Mouse (Mus musculus) liver, embryonic 13.5 days (tissue): ENCODE data around the gene Gm28305. TPM values are rescaled to one million over a fixed set of nuclear protein-coding genes. Genes with fewer than 3 reads are reported as not detected.

ENCODE experiments used
- ATAC-seq: fragments of 200-750 bp; cut with Nextera tagmentation; 2 replicates; pipeline ENCODE4 v1.8.0; 2017; ENCODE audit warnings: low read depth, mild to moderate bottlenecking, moderate number of reproducible peaks, moderate library complexity
- DNase-seq: peaks from one replicate; pipeline ENCODE4 v3.0.0; 2022
- H3K27ac ChIP-seq: fragments of 300-500 bp; sonication (generic); 2 replicates; pipeline ENCODE4 v1.5.1; 2015; ENCODE audit warnings: moderate library complexity, mild to moderate bottlenecking, inconsistent platforms
- H3K27me3 ChIP-seq: fragments of 300-500 bp; sonication (generic); 2 replicates; pipeline ENCODE4 v1.6.1; 2015; ENCODE audit warnings: mild to moderate bottlenecking, inconsistent platforms
- H3K36me3 ChIP-seq: fragments of 300-500 bp; sonication (generic); 2 replicates; pipeline ENCODE4 v1.6.1; 2015; ENCODE audit warnings: mild to moderate bottlenecking, inconsistent platforms
- H3K4me1 ChIP-seq: fragments of 300-500 bp; sonication (generic); replicated peaks from 2 replicates; pipeline ENCODE4 v1.6.1; 2015; ENCODE audit warnings: inconsistent platforms
- H3K4me2 ChIP-seq: fragments of 300-500 bp; sonication (generic); 2 replicates; pipeline ENCODE4 v1.6.1; 2015; ENCODE audit warnings: inconsistent platforms, mild to moderate bottlenecking, moderate library complexity
- H3K4me3 ChIP-seq: fragments of 300-500 bp; sonication (generic); replicated peaks from 2 replicates; pipeline ENCODE4 v1.5.1; 2015; ENCODE audit warnings: mild to moderate bottlenecking, inconsistent platforms
- H3K9ac ChIP-seq: fragments of 300-500 bp; sonication (generic); 2 replicates; pipeline ENCODE4 v1.6.1; 2015; ENCODE audit warnings: mild to moderate bottlenecking, inconsistent platforms
- H3K9me3 ChIP-seq: fragments of 300-500 bp; sonication (generic); replicated peaks from 2 replicates; pipeline ENCODE4 v1.6.1; 2016; ENCODE audit warnings: inconsistent platforms
- WGBS: fragments of 180-500 bp; shearing (Covaris S2); methylation state at CpG from one replicate; pipeline ENCODE4 v1.1.7; 2015; ENCODE audit not compliant: insufficient replicate concordance; 5-methylcytosine and 5-hydroxymethylcytosine counted together
- polyA plus RNA-seq: library from polyadenylated mRNA; unstranded; fragments of >200 nt; fragmentation: Nextera tagmentation; extraction: Ambion mirVana; gene quantifications from 2 replicates; pipeline ENCODE4 v1.2.1, GENCODE M21; 2015

Gene Gm28305
- polyA plus RNA-seq, result not detected in 2 replicates

DNA sequence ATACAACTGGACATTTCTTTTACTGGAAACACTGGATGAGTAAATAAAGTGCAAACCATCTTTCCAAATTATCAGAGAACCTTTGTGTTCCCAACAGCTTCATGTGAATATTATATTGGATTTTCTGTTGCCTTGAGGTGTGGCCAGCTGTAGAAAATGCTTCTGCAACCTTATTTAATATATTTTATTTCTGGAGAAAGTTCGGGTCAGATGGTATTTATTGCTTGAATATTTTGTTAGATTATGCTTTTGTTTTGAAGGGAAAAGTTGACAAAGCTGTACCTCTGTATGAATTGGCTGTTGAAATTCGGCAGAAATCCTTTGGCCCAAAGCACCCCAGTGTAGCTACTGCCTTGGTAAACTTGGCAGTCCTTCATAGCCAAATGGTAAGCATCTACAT is at the start of gene Gm28305:
Gene Gm28305, plus strand, starts transcription at position 301 of the 400 bp plus-strand sequence.
- Histone ChIP-seq H3K27ac (no peak within 1 kb of the TSS), H3K9me3 (no peaks in the 10 kb centered on the region), H3K9ac (no peak within 1 kb of the TSS), H3K4me2 (no peak within 1 kb of the TSS), H3K4me3 (no peak within 1 kb of the TSS), H3K36me3 (no peaks in the 10 kb centered on the region), H3K4me1 (no peaks in the 10 kb centered on the region), H3K27me3 (no peaks in the 10 kb centered on the region)
- DNase-seq (no peak), ATAC-seq (no peak)
- WGBS, result 51% methylated on average over 2 of the region's 2 CpGs

DNA sequence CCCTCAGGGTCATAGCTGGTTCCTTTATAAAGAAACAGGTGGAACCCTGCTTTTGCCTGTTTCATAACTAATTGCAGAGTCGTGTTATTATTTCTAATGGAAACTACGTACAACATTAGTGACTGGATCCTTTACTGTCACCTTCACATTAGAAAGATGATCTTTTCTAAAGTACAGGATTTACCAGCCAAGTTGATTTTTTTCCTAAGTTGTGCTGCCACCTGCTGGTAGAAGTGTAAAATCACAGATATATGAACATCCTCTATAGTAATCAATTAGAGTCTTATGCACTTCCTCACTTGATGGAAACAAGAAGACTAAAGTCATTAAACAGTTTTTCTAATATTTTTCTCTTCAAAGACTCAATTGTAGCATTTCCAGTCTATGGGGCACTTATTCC is 44.0 kb upstream of the Gm28305 start:
- no peak for DNase-seq
- Histone ChIP-seq H3K9ac (no peak overlapping the region), H3K27ac (no peak overlapping the region), H3K36me3 (no peaks in the 10 kb centered on the region), H3K9me3 (no peaks in the 10 kb centered on the region), H3K27me3 (no peaks in the 10 kb centered on the region), H3K4me3 (no peak overlapping the region), H3K4me1 (peaks cover 6% of the 10 kb centered on the region; the same call in 1 of the 2 replicates), H3K4me2 (no peak overlapping the region)
- no peak for ATAC-seq
- whole genome bisulfite sequencing, result 4% methylated on average over 2 of the region's 2 CpGs

DNA sequence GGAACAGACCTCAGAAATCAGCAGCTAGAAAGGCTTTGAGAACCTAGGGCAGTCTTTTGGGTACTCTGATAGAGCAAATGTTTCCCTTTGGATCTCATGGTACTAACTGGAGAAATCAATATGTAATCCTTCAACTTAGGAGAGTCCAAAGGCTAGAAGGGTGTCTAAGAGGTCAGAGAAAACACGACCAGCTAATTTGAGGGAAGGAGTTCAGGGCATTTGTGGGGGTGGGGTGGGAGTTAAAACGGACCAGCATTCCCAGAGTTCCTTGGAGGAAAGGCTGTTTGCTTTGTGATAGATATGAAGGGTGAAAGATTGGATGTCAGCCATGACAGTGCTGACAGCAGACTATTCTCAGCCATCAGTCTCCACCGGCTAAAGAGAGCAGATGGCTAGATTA is 39.9 kb upstream of the Gm28305 start:
- WGBS, result 34% methylated on average over 3 of the region's 3 CpGs
- no peak for DNase-seq
- H3K36me3 ChIP-seq, result no peaks in the 10 kb centered on the region
- peaks cover 24% of the 10 kb centered on the region for H3K4me1 ChIP-seq
- peaks cover 13% of the 10 kb centered on the region for H3K27me3 ChIP-seq
- no peak for ATAC-seq
- no peaks in the 10 kb centered on the region for H3K9me3 ChIP-seq
- no peak overlapping the region for H3K9ac ChIP-seq
- no peak overlapping the region for H3K4me2 ChIP-seq
- H3K4me3 ChIP-seq, result no peak overlapping the region
- no peak overlapping the region for H3K27ac ChIP-seq

GRCm38 (mm10) chr9:104001921-104002859 is 38.3 kb upstream of the Gm28305 start, which contains the start of gene Nphp3:
Gene Nphp3, plus strand, starts transcription at chr9:104002544.
- Histone ChIP-seq H3K9me3 (no peaks in the 10 kb centered on the region), H3K27me3 (peaks cover 13% of the 10 kb centered on the region), H3K36me3 (no peaks in the 10 kb centered on the region), H3K27ac (peak within 1 kb of the TSS; percentile 32; the same call in 1 of the 2 replicates), H3K4me1 (peaks cover 24% of the 10 kb centered on the region), H3K4me2 (peak within 1 kb of the TSS; percentile 83), H3K9ac (peak within 1 kb of the TSS; percentile 57), H3K4me3 (peak within 1 kb of the TSS; percentile 65)
- peak; percentile 92 for ATAC-seq
- WGBS, result under 1% methylated on average over 55 of the region's 55 CpGs
- peak; percentile 94 for DNase-seq

DNA sequence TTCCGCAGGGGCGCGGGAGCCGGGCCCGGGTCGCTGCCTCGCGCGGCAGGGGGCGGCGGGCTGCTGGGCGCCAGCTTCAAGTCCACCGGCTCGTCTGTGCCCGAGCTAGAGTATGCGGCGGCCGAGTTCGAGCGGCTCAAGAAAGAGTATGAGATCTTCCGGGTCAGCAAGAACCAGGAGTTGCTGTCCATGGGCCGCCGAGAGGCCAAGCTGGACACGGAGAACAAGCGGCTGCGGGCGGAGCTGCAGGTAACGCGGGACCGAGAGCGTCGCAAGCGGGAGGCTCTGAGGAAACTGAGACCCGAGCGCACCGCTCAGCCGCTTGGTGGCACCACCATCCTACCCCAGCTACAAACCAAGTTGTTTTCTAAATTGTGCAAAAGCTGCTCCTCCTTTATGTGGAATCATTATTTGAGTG is 37.5 kb upstream of the Gm28305 start:
- Histone ChIP-seq H3K9me3 (no peaks in the 10 kb centered on the region), H3K4me3 (peak overlapping the region; percentile 65), H3K27me3 (peaks cover 13% of the 10 kb centered on the region), H3K4me2 (peak overlapping the region; percentile 83), H3K36me3 (no peaks in the 10 kb centered on the region), H3K4me1 (peaks cover 24% of the 10 kb centered on the region), H3K27ac (no peak overlapping the region), H3K9ac (peak overlapping the region; percentile 57)
- ATAC-seq (peak; percentile 21), DNase-seq (peak; percentile 32)
- WGBS, result under 1% methylated on average over 37 of the region's 37 CpGs

DNA sequence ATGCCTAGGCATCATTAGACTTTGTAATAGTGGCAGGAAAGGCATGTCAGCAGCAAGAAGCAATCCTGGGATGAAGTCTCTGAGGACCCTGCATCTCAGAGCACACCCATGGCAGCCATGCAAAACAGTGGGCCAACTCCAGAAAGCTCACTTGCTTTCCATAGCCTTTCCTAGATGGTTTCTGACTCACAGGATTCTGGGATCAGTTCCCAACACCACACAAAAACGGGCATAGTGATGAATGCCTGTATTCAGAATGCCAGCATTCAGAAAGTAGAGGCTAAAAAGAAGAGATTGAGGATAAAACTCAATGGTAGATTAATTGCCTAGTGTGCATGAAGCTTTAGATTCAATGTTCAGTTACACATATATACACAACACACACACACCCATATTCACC is 25.9 kb upstream of the Gm28305 start:
- Histone ChIP-seq H3K27ac (no peak overlapping the region), H3K27me3 (no peaks in the 10 kb centered on the region), H3K36me3 (no peaks in the 10 kb centered on the region), H3K9ac (no peak overlapping the region), H3K4me2 (no peak overlapping the region), H3K4me3 (no peak overlapping the region), H3K4me1 (no peaks in the 10 kb centered on the region), H3K9me3 (no peaks in the 10 kb centered on the region)
- ATAC-seq (no peak), DNase-seq (no peak)
- WGBS, result 62% methylated on average over 1 of the region's 1 CpGs

DNA sequence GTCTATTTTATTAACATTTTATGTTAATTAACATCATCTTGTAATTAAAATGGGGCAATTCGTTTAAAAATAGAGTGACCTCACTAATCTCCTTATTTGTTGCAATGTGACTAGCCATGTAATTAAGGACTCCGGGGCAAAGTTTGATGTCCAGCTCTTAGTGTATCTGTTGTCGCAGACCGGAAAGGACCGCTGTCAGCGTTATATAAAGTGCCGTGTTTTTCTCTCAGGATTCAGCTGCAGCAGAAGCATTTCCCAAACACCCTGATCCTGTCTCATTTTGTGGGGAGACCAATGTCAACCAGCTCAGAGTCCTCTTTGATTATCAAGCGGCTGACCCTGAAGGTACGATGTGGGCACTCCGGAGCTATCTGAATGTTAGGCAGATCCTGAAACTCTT is 19.4 kb upstream of the Gm28305 start:
- no peak overlapping the region for H3K27ac ChIP-seq
- no peak for DNase-seq
- H3K9ac ChIP-seq, result no peak overlapping the region
- 86% methylated on average over 10 of the region's 10 CpGs for WGBS
- 0 out of 2 replicates have a peak, but pooled peaks cover 2% of the 10 kb centered on the region for H3K36me3 ChIP-seq
- H3K27me3 ChIP-seq, result no peaks in the 10 kb centered on the region
- no peak overlapping the region for H3K4me3 ChIP-seq
- ATAC-seq, result no peak
- H3K4me1 ChIP-seq, result no peaks in the 10 kb centered on the region
- no peak overlapping the region for H3K4me2 ChIP-seq
- no peaks in the 10 kb centered on the region for H3K9me3 ChIP-seq

- peaks cover 14% of the 10 kb centered on the region for H3K36me3 ChIP-seq
- no peak overlapping the region for H3K4me3 ChIP-seq
- DNase-seq, result no peak
- WGBS, result 78% methylated on average over 8 of the region's 8 CpGs
- no peaks in the 10 kb centered on the region for H3K9me3 ChIP-seq
- H3K4me1 ChIP-seq, result no peaks in the 10 kb centered on the region
- no peak overlapping the region for H3K9ac ChIP-seq
- no peak overlapping the region for H3K4me2 ChIP-seq
- ATAC-seq, result no peak
- H3K27ac ChIP-seq, result no peak overlapping the region
- H3K27me3 ChIP-seq, result no peaks in the 10 kb centered on the region
Measured at GRCm38 (mm10) chr9:104027186-104027585, 13.3 kb upstream of the Gm28305 start.

DNA sequence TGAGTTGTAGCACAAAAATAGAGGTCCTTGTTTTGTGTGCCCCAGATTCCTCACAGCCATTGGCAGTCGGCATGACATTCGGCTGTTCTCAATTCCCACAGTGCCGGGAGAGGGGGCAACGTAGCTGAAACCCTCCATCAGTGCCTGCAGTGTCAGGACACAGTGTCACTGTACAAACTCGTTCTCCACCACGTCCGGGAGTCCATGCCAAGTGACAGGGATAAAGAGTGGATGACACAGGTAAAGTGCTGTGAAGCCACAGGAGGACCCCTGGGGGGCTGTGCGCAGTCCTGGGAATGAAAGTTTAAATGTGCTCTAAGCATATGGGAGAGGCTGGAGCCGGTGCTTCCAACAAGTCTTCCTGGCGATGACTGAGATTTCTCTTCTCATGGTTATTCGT is 10.6 kb upstream of the Gm28305 start:
- H3K4me2 ChIP-seq, result no peak overlapping the region
- no peak overlapping the region for H3K4me3 ChIP-seq
- H3K27ac ChIP-seq, result no peak overlapping the region
- H3K9ac ChIP-seq, result no peak overlapping the region
- H3K4me1 ChIP-seq, result no peaks in the 10 kb centered on the region
- 76% methylated on average over 11 of the region's 11 CpGs for WGBS
- DNase-seq, result no peak
- no peaks in the 10 kb centered on the region for H3K9me3 ChIP-seq
- H3K27me3 ChIP-seq, result no peaks in the 10 kb centered on the region
- H3K36me3 ChIP-seq, result peaks cover 14% of the 10 kb centered on the region
- ATAC-seq, result no peak

DNA sequence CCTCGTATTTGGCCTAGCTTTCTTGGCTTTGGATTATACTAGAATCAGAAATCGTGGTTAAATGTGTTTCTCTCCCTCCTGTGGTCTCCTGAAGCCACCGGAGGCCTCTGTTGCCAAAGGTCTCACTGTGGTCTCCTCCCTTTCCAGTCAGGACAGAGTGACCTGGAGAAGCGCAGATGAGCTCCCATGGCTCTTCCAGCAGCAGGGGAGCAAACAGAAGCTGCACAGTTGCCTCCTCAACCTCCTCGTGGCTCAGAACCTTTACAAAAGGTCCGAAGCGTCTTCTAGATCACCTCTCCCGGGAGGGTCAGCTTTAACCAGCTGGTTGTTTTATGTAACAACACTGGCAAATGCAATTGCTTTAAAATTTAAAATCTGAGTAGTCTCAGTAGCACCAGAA is 6.2 kb upstream of the Gm28305 start:
- no peaks in the 10 kb centered on the region for H3K27me3 ChIP-seq
- H3K4me3 ChIP-seq, result no peak overlapping the region
- no peak for ATAC-seq
- H3K27ac ChIP-seq, result no peak overlapping the region
- H3K36me3 ChIP-seq, result no peaks in the 10 kb centered on the region
- WGBS, result 59% methylated on average over 8 of the region's 8 CpGs
- no peaks in the 10 kb centered on the region for H3K9me3 ChIP-seq
- no peaks in the 10 kb centered on the region for H3K4me1 ChIP-seq
- H3K4me2 ChIP-seq, result no peak overlapping the region
- H3K9ac ChIP-seq, result no peak overlapping the region
- no peak for DNase-seq

- H3K27ac ChIP-seq, result no peak overlapping the region
- H3K4me3 ChIP-seq, result no peak overlapping the region
- DNase-seq, result no peak
- H3K9ac ChIP-seq, result no peak overlapping the region
- no peak for ATAC-seq
- H3K36me3 ChIP-seq, result no peaks in the 10 kb centered on the region
- H3K27me3 ChIP-seq, result no peaks in the 10 kb centered on the region
- 66% methylated on average over 6 of the region's 6 CpGs for WGBS
- H3K4me1 ChIP-seq, result no peaks in the 10 kb centered on the region
- no peak overlapping the region for H3K4me2 ChIP-seq
- no peaks in the 10 kb centered on the region for H3K9me3 ChIP-seq
Measured at GRCm38 (mm10) chr9:104034718-104035117, 5.7 kb upstream of the Gm28305 start.
